Mouse (Mus musculus) heart, postnatal 0 days (tissue): ENCODE results near the gene Ankrd36. TPM values are rescaled to one million over a fixed set of nuclear protein-coding genes. Genes with fewer than 3 reads are reported as not detected.
"Not testable (repeated sequence)": the region's sequence is repeated elsewhere in the genome, so short reads cannot be mapped to it uniquely, and the experiment has no call there.

Experiments
- ATAC-seq: fragments of 200-750 bp; cut with Nextera tagmentation; 2 replicates; pipeline ENCODE4 v1.8.0; 2017; ENCODE audit warnings: low read depth, moderate number of reproducible peaks, moderate library complexity; ENCODE audit not compliant: insufficient read depth
- DNase-seq: peaks from one replicate; pipeline ENCODE4 v3.0.0-alpha.2; 2016; ENCODE audit warnings: low spot score
- H3K27ac ChIP-seq: fragments of 300-500 bp; sonication (generic); 2 replicates; pipeline ENCODE4 v1.5.1; 2014; ENCODE audit warnings: low read depth, mild to moderate bottlenecking
- H3K27me3 ChIP-seq: fragments of 300-500 bp; sonication (generic); 2 replicates; pipeline ENCODE4 v1.6.1; 2014; ENCODE audit warnings: low read length, mixed read lengths; ENCODE audit not compliant: control insufficient read depth, insufficient read depth
- H3K36me3 ChIP-seq: fragments of 300-500 bp; sonication (generic); replicated peaks from 2 replicates; pipeline ENCODE4 v1.6.1; 2014; ENCODE audit warnings: low read length, mixed read lengths; ENCODE audit not compliant: control insufficient read depth, insufficient read depth
- H3K4me1 ChIP-seq: fragments of 300-500 bp; sonication (generic); 2 replicates; pipeline ENCODE4 v1.6.1; 2014; ENCODE audit warnings: antibody characterized with exemption; ENCODE audit not compliant: control insufficient read depth, insufficient read depth
- H3K4me2 ChIP-seq: fragments of 300-500 bp; sonication (generic); 2 replicates; pipeline ENCODE4 v1.6.1; 2014; ENCODE audit warnings: low read depth, mild to moderate bottlenecking, low read length, moderate library complexity
- H3K4me3 ChIP-seq: fragments of 300-500 bp; sonication (generic); 2 replicates; pipeline ENCODE4 v1.5.1; 2014; ENCODE audit warnings: low read depth, low read length
- H3K9ac ChIP-seq: fragments of 300-500 bp; sonication (generic); replicated peaks from 2 replicates; pipeline ENCODE4 v1.6.1; 2014; ENCODE audit warnings: low read depth, low read length, mixed read lengths
- H3K9me3 ChIP-seq: fragments of 300-500 bp; sonication (generic); replicated peaks from 2 replicates; pipeline ENCODE4 v1.6.1; 2016; ENCODE audit warnings: low read length; ENCODE audit not compliant: control insufficient read depth
- CTCF ChIP-seq: IDR thresholded peaks from 2 replicates; pipeline ENCODE4 v1.5.1; 2016; ENCODE audit warnings: antibody characterized with exemption, control low read depth, low read depth
- EP300 ChIP-seq: IDR thresholded peaks from 2 replicates; pipeline ENCODE4 v1.6.1; 2016; ENCODE audit warnings: antibody characterized with exemption, low read depth
- WGBS: fragments of 180-500 bp; shearing (Covaris S2); extraction: QIAGEN DNeasy Blood & Tissue Kit; methylation state at CpG from one replicate; pipeline ENCODE4 v1.1.7; 2014; 5-methylcytosine and 5-hydroxymethylcytosine counted together
- polyA plus RNA-seq: library from polyadenylated mRNA; unstranded; fragments of >200 nt; fragmentation: Nextera tagmentation; extraction: Ambion mirVana; gene quantifications from 2 replicates; pipeline ENCODE4 v1.2.1, GENCODE M21; 2015
- total RNA-seq: library from RNA; depleted of rRNA; stranded (reverse); fragments of >200 nt; gene quantifications from 2 replicates; pipeline ENCODE4 v1.2.3, GENCODE M21; 2014; ENCODE audit warnings: low replicate concordance

The Ankrd36 gene
- total and polyA plus RNA-seq, 2 experiments from 2014 or later = not detected

DNA sequence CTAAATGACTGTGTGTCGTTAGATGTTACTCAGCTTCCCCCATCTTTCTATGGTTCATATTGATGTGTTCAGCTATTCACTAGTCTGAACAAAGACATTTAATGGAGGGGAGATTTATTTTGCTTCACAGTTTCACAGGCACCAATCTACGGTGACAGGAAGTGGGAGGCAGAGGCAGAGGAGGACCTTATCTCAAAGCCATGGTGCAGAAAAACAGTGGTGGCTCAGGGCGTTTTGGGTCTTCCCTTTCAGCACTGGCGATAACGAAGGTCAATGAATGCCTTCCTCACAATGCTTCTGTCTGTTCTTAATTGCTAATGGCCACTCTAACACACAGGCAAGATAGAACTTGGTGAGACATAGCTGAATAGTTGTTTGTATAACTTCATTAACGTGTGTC is 5.6 kb downstream of the Ankrd36 start:
- TF ChIP-seq CTCF (no peak), EP300 (no peak)
- ATAC-seq (no peak), DNase-seq (no peak)
- Histone ChIP-seq H3K27me3 (no peaks in the 10 kb centered on the region), H3K36me3 (no peaks in the 10 kb centered on the region), H3K4me1 (no peaks in the 10 kb centered on the region), H3K9ac (no peak overlapping the region), H3K4me2 (no peak overlapping the region), H3K9me3 (no peaks in the 10 kb centered on the region), H3K27ac (no peak overlapping the region), H3K4me3 (no peak overlapping the region)
- 44% methylated on average over 6 of the region's 6 CpGs for WGBS

DNA sequence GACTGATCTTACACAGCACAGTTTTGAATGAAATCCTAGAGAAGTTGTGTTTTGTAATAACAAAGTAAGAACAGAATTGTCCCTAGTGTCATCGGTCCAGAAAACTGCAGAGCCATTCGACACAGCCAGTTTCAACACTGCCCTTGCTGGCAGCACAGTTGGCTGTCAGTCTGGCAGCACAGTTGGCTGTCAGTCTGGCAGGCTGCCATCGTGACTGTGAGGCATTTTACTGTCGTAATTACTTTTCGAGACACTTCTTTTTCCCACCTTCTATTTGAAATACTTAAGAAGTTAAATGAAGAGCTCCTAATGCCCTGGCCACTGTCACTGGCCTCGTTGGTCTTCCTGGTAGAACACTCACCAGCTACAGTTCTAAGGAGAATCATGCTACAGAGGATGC is 22.9 kb downstream of the Ankrd36 start:
- no peaks in the 10 kb centered on the region for H3K4me1 ChIP-seq
- no peaks in the 10 kb centered on the region for H3K36me3 ChIP-seq
- H3K9me3 ChIP-seq = no peaks in the 10 kb centered on the region
- WGBS = 40% methylated on average over 6 of the region's 6 CpGs
- no peak overlapping the region for H3K27ac ChIP-seq
- no peak for TF ChIP-seq EP300
- H3K4me2 ChIP-seq = no peak overlapping the region
- no peak for ATAC-seq
- no peak overlapping the region for H3K9ac ChIP-seq
- H3K4me3 ChIP-seq = no peak overlapping the region
- DNase-seq = no peak
- H3K27me3 ChIP-seq = no peaks in the 10 kb centered on the region

DNA sequence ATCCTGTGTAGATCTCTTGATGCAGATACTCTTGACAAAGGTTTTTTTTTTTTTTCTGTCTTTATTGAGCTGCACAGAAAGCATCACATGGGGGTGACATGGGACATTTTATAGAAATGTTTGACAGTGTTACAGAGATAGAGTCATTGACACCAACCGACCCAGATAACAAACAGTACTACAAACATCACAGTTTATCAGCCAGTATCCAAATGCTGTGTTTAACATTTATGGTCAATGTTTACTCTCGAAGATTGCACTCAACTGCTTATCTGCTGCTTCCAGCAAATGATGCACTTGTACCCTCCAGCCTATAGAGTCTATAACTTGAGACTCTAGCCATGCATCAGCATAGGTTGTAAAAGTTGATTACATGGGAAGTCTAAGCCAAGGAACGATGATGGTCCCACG is 25.9 kb downstream of the Ankrd36 start:
- H3K4me3 ChIP-seq = no peak overlapping the region
- no peaks in the 10 kb centered on the region for H3K9me3 ChIP-seq
- ATAC-seq (no peak), DNase-seq (no peak)
- no peak for TF ChIP-seq EP300
- TF ChIP-seq CTCF = no peak
- H3K4me1 ChIP-seq = no peaks in the 10 kb centered on the region
- H3K9ac ChIP-seq = no peak overlapping the region
- no peak overlapping the region for H3K27ac ChIP-seq
- WGBS = 70% methylated on average over 4 of the region's 4 CpGs
- no peaks in the 10 kb centered on the region for H3K36me3 ChIP-seq
- no peak overlapping the region for H3K4me2 ChIP-seq
- H3K27me3 ChIP-seq = no peaks in the 10 kb centered on the region

DNA sequence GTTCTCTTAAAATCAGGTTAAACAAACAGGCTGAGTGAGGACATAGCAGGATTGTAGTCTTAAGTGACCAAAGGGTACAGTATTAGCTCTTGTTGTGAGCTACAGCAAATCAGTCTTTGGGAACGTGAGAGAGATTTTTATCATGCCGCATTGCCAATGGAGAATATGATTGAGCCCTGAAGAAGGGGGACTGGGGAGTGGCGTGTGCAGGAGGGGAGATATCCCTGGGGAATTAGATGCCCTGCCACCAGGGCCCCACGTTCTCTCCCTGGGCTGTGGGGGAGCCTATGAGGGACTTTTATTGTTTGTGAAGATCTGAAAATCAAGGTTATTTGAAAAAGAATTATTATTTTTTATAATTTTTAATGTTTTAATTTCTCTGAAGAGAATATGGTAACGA is 26.3 kb downstream of the Ankrd36 start:
- no peak for ATAC-seq
- Histone ChIP-seq H3K27me3 (no peaks in the 10 kb centered on the region), H3K9me3 (no peaks in the 10 kb centered on the region), H3K27ac (no peak overlapping the region), H3K4me1 (no peaks in the 10 kb centered on the region), H3K4me2 (no peak overlapping the region), H3K9ac (no peak overlapping the region), H3K4me3 (no peak overlapping the region), H3K36me3 (no peaks in the 10 kb centered on the region)
- no peak for TF ChIP-seq CTCF
- TF ChIP-seq EP300 = no peak
- no peak for DNase-seq
- 78% methylated on average over 5 of the region's 5 CpGs for WGBS

DNA sequence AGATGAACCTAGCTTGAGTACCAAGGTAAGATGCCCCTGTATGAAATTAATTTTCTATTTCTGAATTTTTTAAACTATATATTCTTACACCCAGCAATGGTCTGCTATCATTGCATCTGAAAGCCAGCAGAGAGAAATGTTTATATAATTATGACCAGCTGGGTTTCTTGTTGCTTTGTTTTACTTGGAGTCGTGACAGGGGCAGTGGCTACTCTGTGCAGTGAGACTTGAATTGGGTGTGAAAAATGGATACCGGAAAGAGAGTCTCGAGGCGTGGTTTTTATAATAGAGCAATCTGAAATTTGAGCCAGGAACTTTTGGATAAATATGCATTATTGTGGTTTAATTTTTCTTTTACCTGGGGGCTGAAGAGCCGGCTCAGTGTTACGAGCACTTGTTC is 27.3 kb downstream of the Ankrd36 start:
- WGBS = 81% methylated on average over 6 of the region's 6 CpGs
- Histone ChIP-seq H3K27me3 (no peaks in the 10 kb centered on the region), H3K36me3 (no peaks in the 10 kb centered on the region), H3K27ac (no peak overlapping the region), H3K4me3 (no peak overlapping the region), H3K4me1 (no peaks in the 10 kb centered on the region), H3K9me3 (no peaks in the 10 kb centered on the region), H3K9ac (no peak overlapping the region), H3K4me2 (no peak overlapping the region)
- DNase-seq (no peak), ATAC-seq (no peak)
- TF ChIP-seq EP300 (no peak), CTCF (no peak)

DNA sequence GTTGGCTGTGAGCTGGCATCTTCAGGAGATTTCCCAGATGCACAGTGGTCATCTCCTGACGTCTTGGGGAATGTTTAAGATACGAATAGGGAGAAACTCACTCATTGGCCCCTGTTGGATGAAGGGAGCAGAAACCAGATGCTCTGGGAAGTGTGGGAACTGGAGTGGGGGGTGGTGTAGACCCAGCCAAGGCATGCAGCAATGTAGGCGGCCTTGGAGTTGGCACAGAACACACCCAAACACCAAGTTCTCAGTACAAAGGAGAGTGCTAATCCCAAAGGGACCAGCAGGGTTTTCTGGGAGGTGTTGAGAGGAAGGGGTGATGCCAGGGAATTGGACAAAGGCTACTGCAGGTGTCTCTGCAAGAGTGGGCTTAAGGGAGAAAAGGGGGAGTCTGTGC is 35.9 kb downstream of the Ankrd36 start:
- TF ChIP-seq EP300 = no peak
- TF ChIP-seq CTCF = no peak
- Histone ChIP-seq H3K36me3 (no peaks in the 10 kb centered on the region), H3K27ac (no peak overlapping the region), H3K4me2 (no peak overlapping the region), H3K4me1 (no peaks in the 10 kb centered on the region), H3K4me3 (no peak overlapping the region), H3K27me3 (no peaks in the 10 kb centered on the region), H3K9ac (no peak overlapping the region), H3K9me3 (no peaks in the 10 kb centered on the region)
- ATAC-seq (no peak), DNase-seq (no peak)
- WGBS = 80% methylated on average over 3 of the region's 3 CpGs

DNA sequence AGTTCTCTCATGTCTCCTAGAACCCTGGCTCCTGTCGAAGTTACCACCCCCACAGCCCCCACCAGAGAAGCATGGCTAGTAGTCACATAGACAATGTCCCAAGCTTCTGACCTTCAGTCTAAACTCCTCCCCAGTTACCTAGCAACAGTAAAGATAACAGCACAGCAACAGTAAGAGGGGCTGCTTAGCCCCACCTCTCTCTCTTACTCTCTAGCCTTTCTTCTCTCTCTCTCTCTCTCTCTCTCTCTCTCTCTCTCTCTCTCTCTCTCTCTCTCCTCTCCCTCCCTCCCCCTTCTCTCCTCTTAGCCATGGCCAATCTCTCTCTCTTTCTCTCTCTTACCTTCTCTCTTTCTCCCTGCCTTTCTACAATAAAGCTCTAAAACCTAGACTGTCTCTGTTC is 42.4 kb downstream of the Ankrd36 start:
- 48% methylated on average over 1 of the region's 1 CpGs for WGBS
- not testable (repeated sequence) for H3K36me3 ChIP-seq, H3K4me1 ChIP-seq, H3K9ac ChIP-seq, DNase-seq, H3K27ac ChIP-seq, H3K9me3 ChIP-seq, H3K4me3 ChIP-seq, ATAC-seq, H3K27me3 ChIP-seq, H3K4me2 ChIP-seq
